Mouse (Mus musculus): ENCODE measurements around the gene Tent4b. TPM values are rescaled to one million over a fixed set of nuclear protein-coding genes. Genes with fewer than 3 reads are reported as not detected.

Gene Tent4b
- polyA plus RNA-seq, 1 experiment from 2014 or later = 12.7 TPM

DNA sequence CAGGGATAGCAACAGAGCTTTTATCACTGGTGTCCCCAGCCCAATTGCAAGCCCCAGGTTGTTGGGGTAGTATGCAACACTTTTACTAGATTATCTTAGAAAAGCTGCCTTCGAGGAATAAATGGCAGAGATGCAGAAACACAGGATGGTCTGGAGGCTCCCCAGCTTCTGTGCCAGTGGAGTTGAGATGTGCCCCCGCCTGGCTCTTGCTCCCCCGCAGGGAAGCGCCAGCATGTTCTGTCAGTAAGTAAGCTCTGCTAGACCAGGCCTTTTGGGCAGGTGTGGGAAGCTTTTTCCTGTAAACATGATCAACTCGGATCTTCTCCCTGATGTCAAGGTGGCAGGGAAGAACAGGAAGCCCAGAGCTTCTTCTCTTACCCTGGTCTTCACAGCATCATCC is 40.3 kb downstream of the Tent4b start:
- 88% methylated on average over 5 of the region's 5 CpGs for WGBS
- no peak for ATAC-seq (ENCODE audit: low FRiP score)
- Histone ChIP-seq H3K36me3 (replicated peaks) (no peaks in the 10 kb centered on the region), H3K4me2 (no peak overlapping the region), H3K27me3 (no peaks in the 10 kb centered on the region), H3K4me3 (replicated peaks) (no peak overlapping the region), H3K4me1 (no peaks in the 10 kb centered on the region), H3K27ac (no peak overlapping the region), H3K9me3 (no peaks in the 10 kb centered on the region), H3K9ac (no peak overlapping the region)

DNA sequence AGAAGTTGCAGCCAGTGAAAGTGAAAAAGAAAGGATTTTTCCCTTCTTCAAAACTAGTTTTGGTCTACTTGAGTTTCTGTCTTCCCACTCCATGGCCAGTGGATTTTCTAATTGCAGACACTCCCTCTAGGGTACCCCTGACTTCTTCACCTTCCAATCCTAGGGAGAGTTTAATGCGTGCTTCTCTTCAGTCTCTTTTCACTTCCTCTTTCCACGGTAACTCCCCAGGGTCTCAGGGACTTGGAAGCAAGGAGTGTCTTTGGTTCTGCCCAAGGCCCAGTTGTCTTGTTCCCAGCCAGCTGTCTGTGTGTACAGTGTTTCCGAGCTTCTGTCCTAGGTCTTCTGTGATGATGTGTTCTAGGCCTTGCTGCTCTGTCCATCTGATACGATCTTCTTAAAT is 42.9 kb downstream of the Tent4b start:
- Histone ChIP-seq H3K27ac (no peak overlapping the region), H3K4me1 (no peaks in the 10 kb centered on the region), H3K9me3 (no peaks in the 10 kb centered on the region), H3K27me3 (no peaks in the 10 kb centered on the region), H3K9ac (no peak overlapping the region), H3K4me3 (replicated peaks) (no peak overlapping the region), H3K4me2 (no peak overlapping the region), H3K36me3 (replicated peaks) (0 out of 2 replicates have a peak, but pooled peaks cover 8% of the 10 kb centered on the region)
- ATAC-seq (ENCODE audit: low FRiP score) = no peak
- 90% methylated on average over 4 of the region's 4 CpGs for WGBS

DNA sequence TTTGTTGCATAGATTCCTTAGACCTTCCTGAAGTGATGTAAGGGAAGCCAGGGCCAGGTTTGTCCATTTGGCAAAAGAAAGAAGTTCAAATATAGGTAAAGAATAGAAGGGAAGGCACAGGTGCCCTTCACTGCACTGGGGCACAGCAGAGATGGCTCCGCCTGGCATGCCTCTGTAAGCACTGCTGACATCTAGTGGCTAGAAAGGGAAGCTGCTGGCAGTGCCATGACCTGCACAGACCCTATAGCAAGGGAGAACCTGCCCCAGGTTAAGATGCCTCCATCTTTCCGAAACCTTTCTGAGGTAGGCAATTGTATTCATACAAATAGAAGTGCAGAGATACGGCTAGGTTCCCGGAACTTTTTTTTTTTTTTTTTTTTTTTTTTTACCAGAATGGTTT is 45.3 kb downstream of the Tent4b start:
- H3K4me2 ChIP-seq = no peak overlapping the region
- no peaks in the 10 kb centered on the region for H3K9me3 ChIP-seq
- no peaks in the 10 kb centered on the region for H3K27me3 ChIP-seq
- H3K4me3 ChIP-seq (replicated peaks) = no peak overlapping the region
- no peak overlapping the region for H3K9ac ChIP-seq
- H3K4me1 ChIP-seq = no peaks in the 10 kb centered on the region
- peaks cover 21% of the 10 kb centered on the region for H3K36me3 ChIP-seq (replicated peaks)
- WGBS = 74% methylated on average over 4 of the region's 4 CpGs
- H3K27ac ChIP-seq = no peak overlapping the region
- ATAC-seq (ENCODE audit: low FRiP score) = no peak

DNA sequence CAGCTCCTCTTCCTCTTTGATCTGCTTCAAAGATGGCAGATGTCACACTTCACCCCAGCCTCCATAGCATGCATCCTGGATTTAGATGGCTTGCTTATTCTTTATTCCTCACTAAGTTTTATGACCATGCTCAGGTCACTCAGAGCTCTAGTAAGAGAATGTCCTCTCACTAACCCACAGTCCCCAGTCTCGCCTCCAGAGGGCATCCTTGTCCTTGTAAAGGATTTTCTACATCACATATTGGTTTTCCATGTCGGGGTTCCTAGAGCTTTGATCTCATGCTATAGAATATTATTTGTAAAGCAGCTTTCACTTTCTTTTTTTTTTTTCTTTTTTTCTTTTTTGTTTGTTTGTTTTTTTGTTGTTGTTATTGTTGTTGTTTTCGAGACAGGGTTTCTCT is 53.8 kb downstream of the Tent4b start:
- Histone ChIP-seq H3K4me2 (no peak overlapping the region), H3K27ac (no peak overlapping the region), H3K4me1 (no peaks in the 10 kb centered on the region), H3K4me3 (replicated peaks) (no peak overlapping the region), H3K9me3 (no peaks in the 10 kb centered on the region), H3K9ac (no peak overlapping the region), H3K36me3 (replicated peaks) (peaks cover 49% of the 10 kb centered on the region), H3K27me3 (no peaks in the 10 kb centered on the region)
- 74% methylated on average over 3 of the region's 3 CpGs for WGBS
- no peak for ATAC-seq (ENCODE audit: low FRiP score)

DNA sequence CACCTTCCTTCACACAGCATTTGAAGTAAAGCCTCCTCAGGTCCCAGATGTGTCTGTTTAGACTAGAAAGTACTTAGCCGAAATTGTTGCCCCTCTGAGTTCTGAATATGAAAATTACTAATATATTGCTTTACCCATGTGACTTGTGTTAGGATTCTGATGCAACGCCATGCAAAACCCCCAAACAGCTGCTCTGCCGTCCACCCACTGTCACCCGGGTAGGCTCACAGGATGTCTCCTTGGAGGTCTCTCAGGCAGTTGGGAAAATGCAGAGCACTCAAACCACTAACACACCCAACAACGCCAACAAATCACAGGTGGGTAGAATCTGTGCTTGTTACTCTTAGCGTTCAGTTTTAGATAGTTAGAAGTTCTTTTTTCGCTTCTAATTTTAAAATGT is 55.9 kb downstream of the Tent4b start:
- Histone ChIP-seq H3K9ac (no peak overlapping the region), H3K36me3 (replicated peaks) (peaks cover 40% of the 10 kb centered on the region), H3K4me2 (no peak overlapping the region), H3K9me3 (no peaks in the 10 kb centered on the region), H3K4me1 (peaks cover 3% of the 10 kb centered on the region; the same call in 1 of the 2 replicates), H3K4me3 (replicated peaks) (no peak overlapping the region), H3K27me3 (no peaks in the 10 kb centered on the region), H3K27ac (no peak overlapping the region)
- ATAC-seq (ENCODE audit: low FRiP score) = no peak
- 91% methylated on average over 7 of the region's 7 CpGs for WGBS

DNA sequence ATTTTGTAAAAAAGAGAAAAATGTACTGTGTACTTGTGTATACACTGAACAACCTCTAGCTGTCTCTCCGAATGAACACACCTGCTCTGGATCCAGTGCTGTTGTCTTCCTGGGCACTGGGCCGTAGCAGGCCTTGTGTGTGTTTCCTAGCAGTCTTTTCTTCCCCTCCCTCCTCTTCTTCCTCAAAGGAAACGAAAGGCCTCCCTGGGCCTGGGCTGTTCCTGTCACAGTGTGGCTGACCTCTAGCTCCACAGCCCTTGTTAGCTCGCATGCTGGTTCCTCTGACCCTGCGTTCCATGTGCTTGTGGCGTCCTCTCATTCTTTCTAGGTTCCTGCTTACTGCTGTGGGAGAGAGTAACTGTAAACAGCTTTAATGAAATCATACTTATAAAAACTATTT is 59.0 kb downstream of the Tent4b start:
- Histone ChIP-seq H3K4me3 (replicated peaks) (no peak overlapping the region), H3K4me2 (no peak overlapping the region), H3K36me3 (replicated peaks) (peaks cover 28% of the 10 kb centered on the region), H3K4me1 (peaks cover 3% of the 10 kb centered on the region), H3K27ac (no peak overlapping the region), H3K27me3 (no peaks in the 10 kb centered on the region), H3K9me3 (no peaks in the 10 kb centered on the region), H3K9ac (no peak overlapping the region)
- 53% methylated on average over 6 of the region's 6 CpGs for WGBS
- no peak for ATAC-seq (ENCODE audit: low FRiP score)

DNA sequence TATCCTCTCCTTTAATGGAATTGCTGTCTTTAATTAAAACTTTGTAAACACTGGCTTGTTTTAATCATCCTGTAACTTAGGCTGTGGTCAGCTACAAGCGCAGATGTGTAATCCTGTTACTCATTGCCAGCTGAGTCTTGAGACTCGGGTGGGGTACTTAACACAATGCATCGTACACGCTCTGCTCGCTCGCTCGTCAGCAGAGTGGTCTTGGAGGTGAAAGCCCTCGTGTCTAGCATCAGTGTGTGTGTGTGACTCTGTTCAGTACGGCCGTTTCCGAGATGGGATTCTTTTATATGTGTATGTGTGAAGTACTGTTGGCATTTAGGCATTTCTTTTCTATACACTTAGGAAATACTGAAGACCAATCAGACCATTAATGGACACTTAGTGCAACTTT is 59.5 kb downstream of the Tent4b start:
- peaks cover 8% of the 10 kb centered on the region for H3K4me1 ChIP-seq
- no peaks in the 10 kb centered on the region for H3K27me3 ChIP-seq
- H3K27ac ChIP-seq = no peak overlapping the region
- ATAC-seq (ENCODE audit: low FRiP score) = no peak
- H3K36me3 ChIP-seq (replicated peaks) = peaks cover 28% of the 10 kb centered on the region
- H3K9me3 ChIP-seq = no peaks in the 10 kb centered on the region
- WGBS = 77% methylated on average over 11 of the region's 11 CpGs
- H3K9ac ChIP-seq = no peak overlapping the region
- no peak overlapping the region for H3K4me3 ChIP-seq (replicated peaks)
- H3K4me2 ChIP-seq = no peak overlapping the region

DNA sequence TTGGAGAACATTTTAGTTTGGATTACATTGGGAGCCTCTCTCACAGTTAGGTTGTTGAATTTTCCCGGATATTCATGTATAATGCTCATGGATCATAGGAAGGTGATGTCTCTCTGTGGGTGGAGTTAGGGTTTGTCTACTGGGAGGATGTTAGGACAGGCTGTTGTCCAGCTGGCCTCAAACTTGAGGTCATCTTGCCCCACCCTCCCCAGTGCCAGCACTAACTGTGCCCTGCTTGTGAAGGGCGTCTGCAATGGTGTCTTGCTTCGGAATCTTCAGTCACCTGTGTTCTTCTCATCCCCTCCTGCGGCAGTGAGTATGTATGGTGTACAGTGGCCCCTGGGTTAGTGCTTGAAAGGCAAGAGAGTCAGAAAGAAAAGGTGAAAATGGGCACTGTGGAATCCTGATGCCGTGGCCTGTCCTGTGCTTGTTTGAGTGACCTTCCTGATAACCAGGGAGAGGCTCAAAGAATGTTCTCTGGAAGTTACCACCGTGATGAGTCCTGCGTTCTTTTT is 61.5 kb downstream of the Tent4b start:
- no peak overlapping the region for H3K9ac ChIP-seq
- 90% methylated on average over 7 of the region's 7 CpGs for WGBS
- no peaks in the 10 kb centered on the region for H3K27me3 ChIP-seq
- no peak for ATAC-seq (ENCODE audit: low FRiP score)
- H3K4me2 ChIP-seq = no peak overlapping the region
- peaks cover 9% of the 10 kb centered on the region for H3K4me1 ChIP-seq
- no peaks in the 10 kb centered on the region for H3K9me3 ChIP-seq
- no peak overlapping the region for H3K4me3 ChIP-seq (replicated peaks)
- peaks cover 18% of the 10 kb centered on the region for H3K36me3 ChIP-seq (replicated peaks)
- H3K27ac ChIP-seq = no peak overlapping the region

DNA sequence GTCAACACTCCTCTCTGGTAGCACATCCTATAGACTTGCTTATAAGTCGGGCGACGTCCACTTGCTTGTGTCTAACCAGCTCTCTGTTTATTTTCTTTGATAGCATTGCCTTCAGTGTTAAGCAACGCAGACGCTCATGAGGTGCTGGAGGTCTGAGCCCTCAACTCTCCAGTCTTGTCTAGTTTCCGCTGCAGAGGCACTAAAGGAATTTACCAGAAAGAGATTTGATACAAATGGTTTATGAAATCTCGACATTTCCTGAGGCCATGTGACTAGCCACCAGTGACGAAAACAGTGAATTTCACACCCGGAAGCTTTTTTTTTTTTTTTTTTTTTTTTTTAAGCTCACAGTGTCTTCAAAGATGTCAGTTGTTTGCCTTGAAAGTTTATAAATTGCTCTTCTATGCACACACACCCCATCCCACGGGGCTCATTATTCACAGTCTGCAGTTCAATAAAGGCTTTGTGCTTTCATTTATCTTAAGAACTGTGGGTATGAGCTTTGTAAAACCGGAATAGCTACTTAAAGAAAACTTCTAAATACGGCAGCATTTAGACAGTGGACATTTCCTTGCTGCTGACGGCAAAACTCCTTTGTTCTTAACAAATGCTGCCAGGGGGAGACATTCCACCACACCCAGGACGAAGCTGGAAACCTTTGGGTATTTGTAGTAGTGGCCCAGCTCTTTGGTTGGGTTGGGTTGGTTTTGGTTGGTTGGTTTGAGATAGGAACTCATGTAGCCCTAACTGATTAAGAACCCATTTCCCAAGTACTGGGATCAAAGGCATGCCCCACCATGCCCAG is 64.0 kb downstream of the Tent4b start:
- Histone ChIP-seq H3K36me3 (replicated peaks) (0 out of 2 replicates have a peak, but pooled peaks cover 4% of the 10 kb centered on the region), H3K27ac (0 out of 2 replicates have a peak overlapping the region, but pooled peaks have one; percentile 5), H3K4me2 (no peak overlapping the region), H3K4me1 (peaks cover 11% of the 10 kb centered on the region), H3K4me3 (replicated peaks) (no peak overlapping the region), H3K9ac (no peak overlapping the region), H3K27me3 (no peaks in the 10 kb centered on the region), H3K9me3 (no peaks in the 10 kb centered on the region)
- ATAC-seq (ENCODE audit: low FRiP score) = no peak
- WGBS = 51% methylated on average over 14 of the region's 14 CpGs

DNA sequence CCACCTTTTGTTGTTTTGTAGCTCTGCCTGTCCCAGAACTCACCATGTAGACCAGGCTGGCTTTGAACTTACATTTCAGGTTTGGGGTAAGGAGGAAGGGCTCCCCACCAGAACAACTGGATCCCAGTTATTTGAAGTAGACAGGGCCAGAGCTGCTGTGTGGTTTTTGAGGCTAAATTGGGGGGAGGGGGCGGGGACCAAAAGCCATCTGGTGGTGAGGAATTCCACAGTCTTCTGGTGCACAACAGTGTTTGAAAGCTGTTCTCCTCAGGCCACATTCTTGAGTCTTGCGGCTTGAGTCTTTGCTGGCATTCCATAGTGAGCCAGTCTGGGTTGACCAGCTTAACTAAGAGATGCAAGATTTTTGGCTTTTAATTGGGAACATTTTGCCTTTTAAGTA is 66.5 kb downstream of the Tent4b start:
- ATAC-seq (ENCODE audit: low FRiP score) = no peak
- Histone ChIP-seq H3K27ac (no peak overlapping the region), H3K4me3 (replicated peaks) (no peak overlapping the region), H3K9me3 (no peaks in the 10 kb centered on the region), H3K4me2 (no peak overlapping the region), H3K36me3 (replicated peaks) (0 out of 2 replicates have a peak, but pooled peaks cover 1% of the 10 kb centered on the region), H3K9ac (no peak overlapping the region), H3K4me1 (peaks cover 10% of the 10 kb centered on the region), H3K27me3 (peaks cover 18% of the 10 kb centered on the region)
- WGBS = 10% methylated on average over 2 of the region's 2 CpGs

DNA sequence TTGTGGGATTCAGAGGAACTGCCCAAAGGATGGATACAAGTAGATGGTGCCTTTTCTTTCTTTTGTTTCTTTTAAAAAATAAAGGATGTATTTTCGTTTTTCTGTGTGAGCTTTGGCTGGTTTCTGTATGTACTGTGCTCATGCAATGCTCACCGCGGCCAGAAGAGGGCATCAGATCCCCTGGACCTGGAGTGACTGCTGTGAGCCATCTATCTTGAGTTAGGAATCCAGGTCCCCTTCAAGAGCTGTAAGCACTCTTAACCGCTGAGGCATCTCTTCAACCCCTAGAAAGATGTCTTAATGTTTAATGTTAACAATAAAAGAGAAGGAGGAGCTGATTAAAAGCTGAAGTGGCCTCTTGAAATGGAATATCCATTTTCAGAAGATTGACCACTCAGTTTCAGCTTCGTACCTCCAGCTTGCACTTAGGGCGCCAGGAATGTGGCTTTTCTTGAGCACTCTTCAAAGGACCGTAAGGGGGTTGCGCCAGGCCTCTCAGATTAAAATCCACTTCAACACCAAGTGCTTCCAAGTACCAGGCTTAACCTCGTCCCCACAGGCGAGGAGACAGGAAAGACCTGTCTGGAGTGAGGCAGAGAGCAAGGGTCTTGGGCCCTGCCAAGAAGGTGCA is 67.3 kb downstream of the Tent4b start:
- Histone ChIP-seq H3K9me3 (no peaks in the 10 kb centered on the region), H3K27me3 (peaks cover 25% of the 10 kb centered on the region), H3K9ac (no peak overlapping the region), H3K27ac (no peak overlapping the region), H3K36me3 (replicated peaks) (no peaks in the 10 kb centered on the region), H3K4me3 (replicated peaks) (no peak overlapping the region), H3K4me2 (no peak overlapping the region), H3K4me1 (peaks cover 10% of the 10 kb centered on the region)
- ATAC-seq (ENCODE audit: low FRiP score) = no peak
- WGBS = 47% methylated on average over 10 of the region's 10 CpGs

DNA sequence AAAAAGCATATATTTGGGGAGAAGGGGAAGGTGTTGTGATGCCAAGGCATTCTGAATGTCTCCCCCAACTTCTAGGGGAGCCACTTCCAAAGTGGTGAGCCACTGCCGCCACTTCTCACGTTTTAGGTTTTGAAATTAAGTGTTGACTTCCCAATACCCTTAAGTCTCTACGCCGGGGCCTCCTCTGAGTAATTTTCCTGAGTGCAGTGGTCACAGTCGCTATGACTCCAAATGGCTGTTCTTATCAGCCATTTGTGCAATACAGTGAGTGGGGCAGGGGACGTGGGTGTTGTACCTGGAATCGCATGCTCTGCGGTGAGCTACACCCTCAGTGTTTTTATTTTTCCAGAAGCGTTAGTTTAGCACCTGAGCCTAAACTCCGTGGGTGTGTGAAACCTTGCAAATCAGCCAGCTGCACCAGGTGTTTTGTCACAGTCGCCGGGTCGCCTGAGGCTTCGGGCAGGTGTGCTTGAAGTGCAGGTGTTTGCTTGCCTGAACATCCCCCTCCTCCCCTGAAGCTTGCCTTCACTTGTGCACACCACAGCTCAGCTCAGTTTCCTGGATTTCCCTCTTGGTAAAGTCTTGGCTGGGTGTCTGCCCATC is 67.9 kb downstream of the Tent4b start:
- H3K9ac ChIP-seq = no peak overlapping the region
- no peak for ATAC-seq (ENCODE audit: low FRiP score)
- WGBS = 89% methylated on average over 14 of the region's 14 CpGs
- H3K9me3 ChIP-seq = no peaks in the 10 kb centered on the region
- H3K4me3 ChIP-seq (replicated peaks) = no peak overlapping the region
- H3K27ac ChIP-seq = no peak overlapping the region
- H3K4me2 ChIP-seq = no peak overlapping the region
- no peaks in the 10 kb centered on the region for H3K36me3 ChIP-seq (replicated peaks)
- peaks cover 32% of the 10 kb centered on the region for H3K27me3 ChIP-seq
- peaks cover 10% of the 10 kb centered on the region for H3K4me1 ChIP-seq
